Mouse (Mus musculus) CH12.LX (cell line): Measurements from ENCODE around the gene Pdzph1. TPM values are rescaled to one million over a fixed set of nuclear protein-coding genes. Genes with fewer than 3 reads are reported as not detected.

Source experiments
- DNase-seq: peaks from one replicate; pipeline ENCODE4 v3.0.0-alpha.2; 2013; ENCODE audit errors: extremely low read depth
- H3K27ac ChIP-seq: 2 replicates; pipeline ENCODE4 v1.5.1; 2012; ENCODE audit warnings: low read depth, mild to moderate bottlenecking, control low read depth, moderate library complexity; ENCODE audit not compliant: insufficient read depth
- H3K27me3 ChIP-seq: replicated peaks from 2 replicates; pipeline ENCODE3; 2012; ENCODE audit warnings: inconsistent platforms
- H3K36me3 ChIP-seq, 2 experiments: replicated peaks in 1 of 2; 2 replicates each; pipeline versions ENCODE3 to v1.6.1; 2012; ENCODE audit warnings: inconsistent platforms in 1 of 2, low read length in 1 of 2, mild to moderate bottlenecking in 1 of 2, mixed read lengths in 1 of 2, moderate library complexity in 1 of 2; ENCODE audit not compliant: control insufficient read depth in 1 of 2, insufficient read depth in 1 of 2
- H3K4me1 ChIP-seq, 2 experiments: 2 replicates each; pipeline ENCODE4 v1.6.1; 2012; ENCODE audit warnings: inconsistent platforms in 1 of 2, moderate library complexity in 1 of 2; ENCODE audit not compliant: insufficient read depth in 2 of 2, control insufficient read depth in 1 of 2
- H3K4me2 ChIP-seq: 2 replicates; pipeline ENCODE4 v1.6.1; 2012; ENCODE audit warnings: low read depth, mild to moderate bottlenecking, control low read depth; ENCODE audit not compliant: poor library complexity, insufficient read depth, severe bottlenecking
- H3K4me3 ChIP-seq, 3 experiments: fragments of 150-350 bp in 1 of 3; sonication (generic) in 1 of 3; replicated peaks in 1 of 3; 2 replicates each; pipeline versions ENCODE3 to v1.5.1; 2011 to 2012; ENCODE audit warnings: low read depth in 2 of 3, low read length in 2 of 3, mild to moderate bottlenecking in 2 of 3, moderate library complexity in 2 of 3, control low read depth in 1 of 3, improper control_type of control experiment in 1 of 3, inconsistent platforms in 1 of 3, mixed read lengths in 1 of 3; ENCODE audit not compliant: poor library complexity in 1 of 3
- H3K79me2 ChIP-seq: replicated peaks from 2 replicates; pipeline ENCODE4 v1.6.1; 2012; ENCODE audit warnings: mild to moderate bottlenecking, moderate library complexity; ENCODE audit not compliant: control insufficient read depth, poor library complexity, insufficient read depth, severe bottlenecking; ENCODE audit errors: extremely low read depth
- H3K9ac ChIP-seq: 2 replicates; pipeline ENCODE4 v1.6.1; 2012; ENCODE audit warnings: low read depth, mild to moderate bottlenecking, control low read depth, moderate library complexity; ENCODE audit not compliant: insufficient read depth
- H3K9me3 ChIP-seq: replicated peaks from 2 replicates; pipeline ENCODE3; 2012; ENCODE audit warnings: low read length, inconsistent platforms, mixed read lengths
- BHLHE40 ChIP-seq: IDR thresholded peaks from 2 replicates; pipeline ENCODE4 v1.6.1; 2011; ENCODE audit warnings: mild to moderate bottlenecking, low read depth, low read length, improper control_type of control experiment
- CHD2 ChIP-seq: IDR thresholded peaks from 2 replicates; pipeline ENCODE4 v1.6.1; 2011; ENCODE audit warnings: low read length, improper control_type of control experiment
- CTCF ChIP-seq, 2 experiments: IDR thresholded peaks in 1 of 2; conservative IDR thresholded peaks in 1 of 2; 2 replicates each; pipeline ENCODE4 v1.5.1; 2011 to 2012; ENCODE audit warnings: low read depth in 2 of 2, low read length in 2 of 2, improper control_type of control experiment in 1 of 2, inconsistent platforms in 1 of 2, mild to moderate bottlenecking in 1 of 2, moderate library complexity in 1 of 2
- E2F4 ChIP-seq: IDR thresholded peaks from 2 replicates; pipeline ENCODE4 v1.6.1; 2011; ENCODE audit warnings: low read depth, low read length, improper control_type of control experiment; ENCODE audit not compliant: insufficient replicate concordance
- ETS1 ChIP-seq: conservative IDR thresholded peaks from 2 replicates; pipeline ENCODE4 v1.6.1; 2012; ENCODE audit warnings: low read depth, mild to moderate bottlenecking, inconsistent platforms, low read length, improper control_type of control experiment, moderate library complexity
- IRF4 ChIP-seq: IDR thresholded peaks from 2 replicates; pipeline ENCODE4 v1.6.1; 2014; ENCODE audit warnings: low read depth, mild to moderate bottlenecking, inconsistent platforms, low read length, improper control_type of control experiment
- JUN ChIP-seq: IDR thresholded peaks from 2 replicates; pipeline ENCODE4 v1.6.1; 2011; ENCODE audit warnings: low read depth, mild to moderate bottlenecking, low read length, improper control_type of control experiment, moderate library complexity; ENCODE audit not compliant: insufficient read depth
- MAFK ChIP-seq: IDR thresholded peaks from 2 replicates; pipeline ENCODE4 v1.6.1; 2011; ENCODE audit warnings: low read length, improper control_type of control experiment; ENCODE audit not compliant: insufficient replicate concordance
- MAZ ChIP-seq: IDR thresholded peaks from 2 replicates; pipeline ENCODE4 v1.6.1; 2012; ENCODE audit warnings: low read depth, mild to moderate bottlenecking, inconsistent platforms, low read length, improper control_type of control experiment, moderate library complexity
- MEF2A ChIP-seq: IDR thresholded peaks from 2 replicates; pipeline ENCODE4 v1.6.1; 2014; ENCODE audit warnings: low read depth, mild to moderate bottlenecking, inconsistent platforms, low read length, improper control_type of control experiment, borderline replicate concordance
- MXI1 ChIP-seq: IDR thresholded peaks from 2 replicates; pipeline ENCODE4 v1.6.1; 2011; ENCODE audit warnings: mild to moderate bottlenecking, low read depth, low read length, improper control_type of control experiment
- NELFE ChIP-seq: IDR thresholded peaks from 2 replicates; pipeline ENCODE4 v1.6.1; 2011; ENCODE audit warnings: low read depth, low read length, improper control_type of control experiment
- NRF1 ChIP-seq: IDR thresholded peaks from 2 replicates; pipeline ENCODE4 v1.6.1; 2014; ENCODE audit warnings: low read depth, mild to moderate bottlenecking, inconsistent platforms, low read length, improper control_type of control experiment, moderate library complexity
- PAX5 ChIP-seq: IDR thresholded peaks from 2 replicates; pipeline ENCODE4 v1.6.1; 2012; ENCODE audit warnings: low read length, inconsistent platforms, mixed read lengths
- POLR2AphosphoS2 ChIP-seq: IDR thresholded peaks from 2 replicates; pipeline ENCODE4 v1.6.1; 2011; ENCODE audit warnings: low read depth, low read length, improper control_type of control experiment
- RAD21 ChIP-seq: IDR thresholded peaks from 2 replicates; pipeline ENCODE4 v1.6.1; 2011; ENCODE audit warnings: low read depth, mild to moderate bottlenecking, low read length, improper control_type of control experiment, moderate library complexity
- RCOR1 ChIP-seq: conservative IDR thresholded peaks from 2 replicates; pipeline ENCODE4 v1.6.1; 2012; ENCODE audit warnings: low read depth, mild to moderate bottlenecking, inconsistent platforms, low read length, improper control_type of control experiment
- SMC3 ChIP-seq: IDR thresholded peaks from 2 replicates; pipeline ENCODE4 v1.6.1; 2011; ENCODE audit warnings: low read depth, low read length, improper control_type of control experiment
- TBP ChIP-seq: conservative IDR thresholded peaks from 2 replicates; pipeline ENCODE4 v1.6.1; 2011; ENCODE audit warnings: low read depth, low read length, improper control_type of control experiment
- TCF12 ChIP-seq: IDR thresholded peaks from 2 replicates; pipeline ENCODE4 v1.6.1; 2014; ENCODE audit warnings: low read depth, mild to moderate bottlenecking, inconsistent platforms, low read length, improper control_type of control experiment
- ZC3H11A ChIP-seq: IDR thresholded peaks from 2 replicates; pipeline ENCODE4 v1.6.1; 2012; ENCODE audit warnings: low read depth, mild to moderate bottlenecking, inconsistent platforms, low read length, improper control_type of control experiment
- ZKSCAN1 ChIP-seq: IDR thresholded peaks from 2 replicates; pipeline ENCODE4 v1.6.1; 2012; ENCODE audit warnings: low read depth, inconsistent platforms, low read length, improper control_type of control experiment, borderline replicate concordance
- ZMIZ1 ChIP-seq: IDR thresholded peaks from 2 replicates; pipeline ENCODE4 v1.6.1; 2012; ENCODE audit warnings: low read depth, mild to moderate bottlenecking, inconsistent platforms, low read length, improper control_type of control experiment
- dilution Hi-C: fragments of 300-500 bp; cut with MboI; formaldehyde crosslinking; loops from 2 replicates; pipeline ENCODE4 v1.14.3; 2020; ENCODE audit warnings: low sequenced_read_pairs; ENCODE audit not compliant: extremely low pct_unique_long_range_greater_than_20kb, extremely low pct_ligation_motif_present
- in situ Hi-C: fragments of 300-500 bp; cut with MboI; formaldehyde crosslinking; loops from 3 replicates; pipeline ENCODE4 v1.14.3; 2019; ENCODE audit warnings: low sequenced_read_pairs, low pct_ligation_motif_present, low pct_unique_long_range_greater_than_20kb, mixed read lengths
- polyA plus RNA-seq: library from polyadenylated mRNA; unstranded; fragments of >175 nt; gene quantifications from 2 replicates; pipeline ENCODE4 v1.2.1, GENCODE M21; 2012; ENCODE audit warnings: low read depth; ENCODE audit not compliant: insufficient read length
- total RNA-seq, 2 experiments: library from RNA; depleted of rRNA; stranded (reverse); fragments of 300-350 nt in 1 of 2; fragments of >200 nt in 1 of 2; gene quantifications; 2 replicates each; pipeline ENCODE4 v1.2.3; 2012 to 2014

Gene Pdzph1
- total and polyA plus RNA-seq, 3 experiments, result not detected

DNA sequence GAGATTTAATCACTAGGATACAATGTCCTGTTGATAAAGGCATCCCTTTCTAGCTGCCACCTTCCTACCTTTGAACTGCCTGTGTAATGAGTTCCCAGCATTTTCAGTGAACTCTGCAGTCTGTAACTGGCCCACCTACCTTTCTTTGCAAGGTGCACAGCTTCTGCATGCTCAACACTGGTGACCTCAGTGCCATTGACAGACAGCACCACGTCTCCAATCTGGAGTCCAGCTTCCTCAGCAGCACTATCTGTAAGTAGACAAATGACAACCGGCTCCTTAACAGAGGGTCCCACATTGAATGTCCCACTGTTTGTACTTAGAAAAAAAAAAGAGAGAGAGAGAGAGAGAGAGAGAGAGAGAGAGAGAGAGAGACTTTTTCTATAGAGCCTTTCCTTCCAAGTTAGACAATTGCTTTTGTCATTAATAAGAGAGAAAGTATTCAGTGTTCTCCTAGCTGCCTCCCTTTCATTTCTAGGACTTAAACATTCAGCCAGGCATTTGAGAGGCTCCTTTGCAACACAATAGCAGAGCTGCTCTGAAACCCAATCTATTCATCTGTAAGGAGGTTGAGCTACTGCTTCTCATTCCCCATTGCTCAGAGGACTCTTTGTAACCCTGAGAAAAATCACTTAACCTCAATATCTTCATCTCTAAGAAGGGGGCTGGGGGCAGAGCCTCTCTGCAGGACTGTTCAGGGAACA, 58.7 kb downstream of the Pdzph1 start:
- no peaks in the 10 kb centered on the region for H3K4me1 ChIP-seq
- no peaks in the 10 kb centered on the region for H3K79me2 ChIP-seq
- dilution Hi-C loops, result no loop called here
- H3K36me3 ChIP-seq, result no peaks in the 10 kb centered on the region
- no peak overlapping the region for H3K4me3 ChIP-seq
- H3K27me3 ChIP-seq, result no peaks in the 10 kb centered on the region
- H3K9me3 ChIP-seq, result peaks cover 24% of the 10 kb centered on the region
- no peak overlapping the region for H3K9ac ChIP-seq
- no peak for TF ChIP-seq MEF2A
- no peak for TF ChIP-seq E2F4
- no peak for TF ChIP-seq CTCF (conservative IDR thresholded peaks at IDR 0.05 in 1 of 2, IDR thresholded peaks at IDR 0.05 in 1 of 2; ENCODE audit: low read depth in 2 of 2, low read length in 2 of 2)
- TF ChIP-seq MAZ, result no peak
- no peak for TF ChIP-seq ZC3H11A
- no peak for TF ChIP-seq ZMIZ1
- no peak for TF ChIP-seq TBP
- TF ChIP-seq NELFE, result no peak
- no peak for TF ChIP-seq NRF1
- TF ChIP-seq IRF4, result no peak
- no peak for TF ChIP-seq BHLHE40
- in situ Hi-C loops, result no loop called here
- H3K4me2 ChIP-seq, result no peak overlapping the region
- H3K27ac ChIP-seq, result no peak overlapping the region
- no peak for DNase-seq

DNA sequence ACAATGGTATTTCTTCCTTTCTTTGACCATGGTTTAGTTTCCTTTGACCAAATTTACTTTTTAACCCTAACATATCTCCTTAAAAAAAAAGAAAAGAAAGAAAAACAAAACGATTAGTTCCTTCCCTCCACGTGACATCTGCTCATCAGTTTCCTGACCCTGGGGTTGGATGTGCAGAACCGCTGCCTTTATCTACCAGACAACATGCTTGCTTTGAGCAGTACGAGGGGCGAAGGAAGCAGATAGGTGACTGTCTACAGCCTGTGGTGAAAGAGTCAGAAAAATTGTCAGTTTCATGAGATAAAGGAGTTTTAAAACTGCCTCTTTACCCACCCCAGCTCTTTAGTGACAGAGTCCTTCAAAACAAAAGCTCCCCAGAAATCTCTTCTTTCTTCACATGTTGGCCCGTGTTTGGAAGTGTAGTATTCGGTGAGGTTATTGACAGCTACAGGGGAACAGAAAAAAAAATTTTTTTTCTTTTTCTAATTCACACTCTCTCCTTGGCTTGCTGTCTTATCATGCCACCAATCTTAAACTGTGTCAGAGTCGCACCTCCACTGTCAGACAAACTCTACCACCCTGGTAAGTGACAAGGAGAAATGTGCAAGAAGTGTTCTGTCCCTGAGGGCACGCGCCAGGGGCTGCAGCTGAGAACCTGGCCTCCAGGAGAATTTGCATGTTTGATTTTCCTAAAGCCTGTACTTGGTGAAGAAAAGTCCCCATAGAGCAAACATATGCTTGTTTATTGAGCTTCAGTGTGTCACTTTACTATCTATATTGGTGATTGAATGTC, 66.2 kb downstream of the Pdzph1 start:
- no peak overlapping the region for H3K9ac ChIP-seq
- H3K4me1 ChIP-seq, result no peaks in the 10 kb centered on the region
- H3K27ac ChIP-seq, result no peak overlapping the region
- no peaks in the 10 kb centered on the region for H3K79me2 ChIP-seq
- no peak overlapping the region for H3K4me2 ChIP-seq
- no peak overlapping the region for H3K4me3 ChIP-seq
- H3K27me3 ChIP-seq, result no peaks in the 10 kb centered on the region
- H3K9me3 ChIP-seq, result peaks cover 41% of the 10 kb centered on the region
- H3K36me3 ChIP-seq, result no peaks in the 10 kb centered on the region
- no peak for TF ChIP-seq MAFK
- no peak for TF ChIP-seq POLR2AphosphoS2
- no peak for TF ChIP-seq ETS1
- no peak for TF ChIP-seq TCF12
- no peak for TF ChIP-seq BHLHE40
- no peak for TF ChIP-seq RAD21
- no peak for TF ChIP-seq ZC3H11A
- TF ChIP-seq SMC3, result no peak
- TF ChIP-seq PAX5, result no peak
- TF ChIP-seq RCOR1, result no peak
- TF ChIP-seq NRF1, result no peak
- TF ChIP-seq CHD2, result no peak
- no peak for TF ChIP-seq ZKSCAN1
- no peak for TF ChIP-seq MXI1
- TF ChIP-seq JUN, result no peak
- no peak for TF ChIP-seq IRF4
- no peak for TF ChIP-seq ZMIZ1
- DNase-seq, result no peak
- dilution Hi-C loops, result no loop called here
- in situ Hi-C loops, result no loop called here
